Mouse (Mus musculus) CH12.LX (cell line): ENCODE results near the gene Wfdc21. TPM values are rescaled to one million over a fixed set of nuclear protein-coding genes. Genes with fewer than 3 reads are reported as not detected.

Source experiments
- DNase-seq: peaks from one replicate; pipeline ENCODE4 v3.0.0-alpha.2; 2013; ENCODE audit errors: extremely low read depth
- H3K27ac ChIP-seq: 2 replicates; pipeline ENCODE4 v1.5.1; 2012; ENCODE audit warnings: low read depth, mild to moderate bottlenecking, control low read depth, moderate library complexity; ENCODE audit not compliant: insufficient read depth
- H3K27me3 ChIP-seq: replicated peaks from 2 replicates; pipeline ENCODE3; 2012; ENCODE audit warnings: inconsistent platforms
- H3K36me3 ChIP-seq, 2 experiments: replicated peaks in 1 of 2; 2 replicates each; pipeline versions ENCODE3 to v1.6.1; 2012; ENCODE audit warnings: inconsistent platforms in 1 of 2, low read length in 1 of 2, mild to moderate bottlenecking in 1 of 2, mixed read lengths in 1 of 2, moderate library complexity in 1 of 2; ENCODE audit not compliant: control insufficient read depth in 1 of 2, insufficient read depth in 1 of 2
- H3K4me1 ChIP-seq, 2 experiments: 2 replicates each; pipeline ENCODE4 v1.6.1; 2012; ENCODE audit warnings: inconsistent platforms in 1 of 2, moderate library complexity in 1 of 2; ENCODE audit not compliant: insufficient read depth in 2 of 2, control insufficient read depth in 1 of 2
- H3K4me2 ChIP-seq: 2 replicates; pipeline ENCODE4 v1.6.1; 2012; ENCODE audit warnings: low read depth, mild to moderate bottlenecking, control low read depth; ENCODE audit not compliant: poor library complexity, insufficient read depth, severe bottlenecking
- H3K4me3 ChIP-seq, 3 experiments: fragments of 150-350 bp in 1 of 3; sonication (generic) in 1 of 3; replicated peaks in 1 of 3; 2 replicates each; pipeline versions ENCODE3 to v1.5.1; 2011 to 2012; ENCODE audit warnings: low read depth in 2 of 3, low read length in 2 of 3, mild to moderate bottlenecking in 2 of 3, moderate library complexity in 2 of 3, control low read depth in 1 of 3, improper control_type of control experiment in 1 of 3, inconsistent platforms in 1 of 3, mixed read lengths in 1 of 3; ENCODE audit not compliant: poor library complexity in 1 of 3
- H3K79me2 ChIP-seq: replicated peaks from 2 replicates; pipeline ENCODE4 v1.6.1; 2012; ENCODE audit warnings: mild to moderate bottlenecking, moderate library complexity; ENCODE audit not compliant: control insufficient read depth, poor library complexity, insufficient read depth, severe bottlenecking; ENCODE audit errors: extremely low read depth
- H3K9ac ChIP-seq: 2 replicates; pipeline ENCODE4 v1.6.1; 2012; ENCODE audit warnings: low read depth, mild to moderate bottlenecking, control low read depth, moderate library complexity; ENCODE audit not compliant: insufficient read depth
- H3K9me3 ChIP-seq: replicated peaks from 2 replicates; pipeline ENCODE3; 2012; ENCODE audit warnings: low read length, inconsistent platforms, mixed read lengths
- BHLHE40 ChIP-seq: IDR thresholded peaks from 2 replicates; pipeline ENCODE4 v1.6.1; 2011; ENCODE audit warnings: mild to moderate bottlenecking, low read depth, low read length, improper control_type of control experiment
- CHD1 ChIP-seq: IDR thresholded peaks from 2 replicates; pipeline ENCODE4 v1.6.1; 2012; ENCODE audit warnings: low read depth, low read length, improper control_type of control experiment, inconsistent platforms
- CHD2 ChIP-seq: IDR thresholded peaks from 2 replicates; pipeline ENCODE4 v1.6.1; 2011; ENCODE audit warnings: low read length, improper control_type of control experiment
- E2F4 ChIP-seq: IDR thresholded peaks from 2 replicates; pipeline ENCODE4 v1.6.1; 2011; ENCODE audit warnings: low read depth, low read length, improper control_type of control experiment; ENCODE audit not compliant: insufficient replicate concordance
- EP300 ChIP-seq: IDR thresholded peaks from 2 replicates; pipeline ENCODE4 v1.6.1; 2011; ENCODE audit warnings: low read length, improper control_type of control experiment
- ETS1 ChIP-seq: conservative IDR thresholded peaks from 2 replicates; pipeline ENCODE4 v1.6.1; 2012; ENCODE audit warnings: low read depth, mild to moderate bottlenecking, inconsistent platforms, low read length, improper control_type of control experiment, moderate library complexity
- GABPA ChIP-seq: IDR thresholded peaks from 2 replicates; pipeline ENCODE4 v1.6.1; 2012; ENCODE audit warnings: low read depth, low read length, improper control_type of control experiment, inconsistent platforms; ENCODE audit not compliant: insufficient replicate concordance
- HCFC1 ChIP-seq: IDR thresholded peaks from 2 replicates; pipeline ENCODE4 v1.6.1; 2012; ENCODE audit warnings: low read depth, mild to moderate bottlenecking, inconsistent platforms, low read length, improper control_type of control experiment
- JUN ChIP-seq: IDR thresholded peaks from 2 replicates; pipeline ENCODE4 v1.6.1; 2011; ENCODE audit warnings: low read depth, mild to moderate bottlenecking, low read length, improper control_type of control experiment, moderate library complexity; ENCODE audit not compliant: insufficient read depth
- KAT2A ChIP-seq: IDR thresholded peaks from 2 replicates; pipeline ENCODE4 v1.6.1; 2012; ENCODE audit warnings: low read length, improper control_type of control experiment, inconsistent platforms; ENCODE audit not compliant: insufficient replicate concordance
- MAFK ChIP-seq: IDR thresholded peaks from 2 replicates; pipeline ENCODE4 v1.6.1; 2011; ENCODE audit warnings: low read length, improper control_type of control experiment; ENCODE audit not compliant: insufficient replicate concordance
- MAZ ChIP-seq: IDR thresholded peaks from 2 replicates; pipeline ENCODE4 v1.6.1; 2012; ENCODE audit warnings: low read depth, mild to moderate bottlenecking, inconsistent platforms, low read length, improper control_type of control experiment, moderate library complexity
- NRF1 ChIP-seq: IDR thresholded peaks from 2 replicates; pipeline ENCODE4 v1.6.1; 2014; ENCODE audit warnings: low read depth, mild to moderate bottlenecking, inconsistent platforms, low read length, improper control_type of control experiment, moderate library complexity
- PAX5 ChIP-seq: IDR thresholded peaks from 2 replicates; pipeline ENCODE4 v1.6.1; 2012; ENCODE audit warnings: low read length, inconsistent platforms, mixed read lengths
- POLR2AphosphoS2 ChIP-seq: IDR thresholded peaks from 2 replicates; pipeline ENCODE4 v1.6.1; 2011; ENCODE audit warnings: low read depth, low read length, improper control_type of control experiment
- RAD21 ChIP-seq: IDR thresholded peaks from 2 replicates; pipeline ENCODE4 v1.6.1; 2011; ENCODE audit warnings: low read depth, mild to moderate bottlenecking, low read length, improper control_type of control experiment, moderate library complexity
- RCOR1 ChIP-seq: conservative IDR thresholded peaks from 2 replicates; pipeline ENCODE4 v1.6.1; 2012; ENCODE audit warnings: low read depth, mild to moderate bottlenecking, inconsistent platforms, low read length, improper control_type of control experiment
- UBTF ChIP-seq: IDR thresholded peaks from 2 replicates; pipeline ENCODE4 v1.6.1; 2012; ENCODE audit warnings: low read depth, mild to moderate bottlenecking, inconsistent platforms, low read length, improper control_type of control experiment, moderate library complexity
- USF2 ChIP-seq: conservative IDR thresholded peaks from 2 replicates; pipeline ENCODE4 v1.6.1; 2011; ENCODE audit warnings: low read depth, low read length, improper control_type of control experiment
- ZC3H11A ChIP-seq: IDR thresholded peaks from 2 replicates; pipeline ENCODE4 v1.6.1; 2012; ENCODE audit warnings: low read depth, mild to moderate bottlenecking, inconsistent platforms, low read length, improper control_type of control experiment
- ZMIZ1 ChIP-seq: IDR thresholded peaks from 2 replicates; pipeline ENCODE4 v1.6.1; 2012; ENCODE audit warnings: low read depth, mild to moderate bottlenecking, inconsistent platforms, low read length, improper control_type of control experiment
- dilution Hi-C: fragments of 300-500 bp; cut with MboI; formaldehyde crosslinking; loops from 2 replicates; pipeline ENCODE4 v1.14.3; 2020; ENCODE audit warnings: low sequenced_read_pairs; ENCODE audit not compliant: extremely low pct_unique_long_range_greater_than_20kb, extremely low pct_ligation_motif_present
- in situ Hi-C: fragments of 300-500 bp; cut with MboI; formaldehyde crosslinking; loops from 3 replicates; pipeline ENCODE4 v1.14.3; 2019; ENCODE audit warnings: low sequenced_read_pairs, low pct_ligation_motif_present, low pct_unique_long_range_greater_than_20kb, mixed read lengths
- polyA plus RNA-seq: library from polyadenylated mRNA; unstranded; fragments of >175 nt; gene quantifications from 2 replicates; pipeline ENCODE4 v1.2.1, GENCODE M21; 2012; ENCODE audit warnings: low read depth; ENCODE audit not compliant: insufficient read length
- total RNA-seq, 2 experiments: library from RNA; depleted of rRNA; stranded (reverse); fragments of 300-350 nt in 1 of 2; fragments of >200 nt in 1 of 2; gene quantifications; 2 replicates each; pipeline ENCODE4 v1.2.3; 2012 to 2014

Wfdc21 gene
- total and polyA plus RNA-seq, 3 experiments = 1.6 to 14.7 (median 2.6) TPM

DNA sequence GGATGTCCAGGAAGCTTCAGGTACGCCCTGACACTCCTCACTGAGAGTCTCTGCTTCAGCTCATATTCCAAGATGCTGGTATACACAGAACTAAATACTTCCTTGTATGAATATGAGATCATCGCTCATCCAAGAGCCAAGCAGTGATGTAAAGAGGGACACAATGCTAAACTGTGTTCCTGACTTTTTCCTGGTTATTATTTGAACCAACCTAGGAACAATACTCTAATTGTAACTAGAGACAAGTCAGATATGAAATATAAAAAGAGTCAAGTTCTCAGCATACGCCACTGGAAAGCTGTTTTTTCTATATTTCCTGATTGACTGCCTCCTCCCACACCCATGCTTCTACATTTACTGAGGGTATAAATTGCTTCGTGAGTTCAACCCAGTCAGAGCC is 38.0 kb upstream of the Wfdc21 start, which contains the start of gene Wfdc18:
TSS of gene Wfdc18 (plus strand) at position 301 of the 400 bp plus-strand sequence.
- in situ Hi-C loops = no loop called here

DNA sequence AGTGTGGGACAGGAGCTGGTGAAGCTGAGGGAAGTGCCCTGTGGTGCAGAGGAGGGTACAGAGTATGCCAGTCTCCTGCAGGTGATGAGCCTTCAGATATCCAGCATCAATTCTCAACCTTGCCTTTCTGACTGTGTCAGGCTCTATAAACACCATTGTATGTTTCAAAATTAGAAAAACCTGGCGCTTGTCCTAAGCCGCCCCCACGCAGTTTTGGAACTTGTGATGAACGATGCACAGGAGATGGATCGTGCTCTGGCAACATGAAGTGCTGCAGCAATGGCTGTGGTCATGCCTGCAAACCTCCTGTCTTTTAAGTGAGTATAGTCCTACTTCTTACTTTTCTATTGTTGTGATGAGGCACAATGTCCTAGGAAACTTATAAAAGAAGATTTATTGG is 37.1 kb upstream of the Wfdc21 start:
- Histone ChIP-seq H3K36me3 (no peaks in the 10 kb centered on the region), H3K27me3 (no peaks in the 10 kb centered on the region), H3K4me3 (no peak overlapping the region), H3K4me2 (no peak overlapping the region), H3K79me2 (no peaks in the 10 kb centered on the region), H3K4me1 (peaks cover 6 to 16% of the 10 kb centered on the region in 2 experiments), H3K9ac (no peak overlapping the region), H3K9me3 (no peaks in the 10 kb centered on the region), H3K27ac (no peak overlapping the region)
- DNase-seq = no peak
- TF ChIP-seq CHD1 = no peak
- TF ChIP-seq NRF1 = no peak
- no peak for TF ChIP-seq POLR2AphosphoS2
- no peak for TF ChIP-seq HCFC1
- in situ Hi-C loops = no loop called here
- dilution Hi-C loops = no loop called here

More for the DNA sequence above, 38.0 kb upstream of the Wfdc21 start, which contains the start of gene Wfdc18:
- Histone ChIP-seq H3K4me2 (no peak within 1 kb of the TSS), H3K79me2 (no peaks in the 10 kb centered on the region), H3K4me3 (no peak within 1 kb of the TSS), H3K4me1 (peaks cover 0 to 12% of the 10 kb centered on the region in 2 experiments; a peak in 2 of 4 replicates), H3K27ac (no peak within 1 kb of the TSS), H3K9me3 (no peaks in the 10 kb centered on the region), H3K9ac (no peak within 1 kb of the TSS), H3K36me3 (no peaks in the 10 kb centered on the region), H3K27me3 (no peaks in the 10 kb centered on the region)
- DNase-seq = no peak
- TF ChIP-seq KAT2A (no peak), ZC3H11A (no peak), POLR2AphosphoS2 (no peak), UBTF (no peak), ETS1 (no peak), MAZ (no peak), EP300 (no peak), BHLHE40 (no peak), PAX5 (no peak)
- dilution Hi-C loops = no loop called here

DNA sequence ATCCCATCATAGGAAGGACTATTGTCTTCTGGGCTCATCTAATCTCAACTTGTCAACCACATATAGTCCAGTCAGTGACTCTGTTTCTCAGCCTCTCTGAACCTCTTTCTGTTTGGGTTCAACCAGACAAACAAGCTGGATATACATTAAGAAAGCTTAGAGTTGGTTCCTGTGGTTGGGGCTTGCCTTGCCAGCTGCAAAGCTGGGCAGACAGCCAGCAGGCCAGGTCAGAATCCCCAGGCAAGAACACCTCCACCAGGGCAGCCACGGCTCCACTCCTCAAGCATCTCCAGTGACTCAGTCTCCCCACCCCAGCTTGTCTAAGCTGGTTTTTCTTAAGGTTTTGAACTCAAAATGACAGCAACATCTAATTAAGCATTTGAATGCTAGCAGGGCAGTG is 34.1 kb upstream of the Wfdc21 start:
- Histone ChIP-seq H3K4me1 (peaks cover 12 to 27% of the 10 kb centered on the region in 2 experiments), H3K4me3 (no peak overlapping the region), H3K79me2 (no peaks in the 10 kb centered on the region), H3K36me3 (no peaks in the 10 kb centered on the region), H3K9ac (no peak overlapping the region), H3K9me3 (no peaks in the 10 kb centered on the region), H3K27ac (no peak overlapping the region), H3K4me2 (no peak overlapping the region), H3K27me3 (no peaks in the 10 kb centered on the region)
- no peak for DNase-seq
- dilution Hi-C loops = no loop called here
- in situ Hi-C loops = no loop called here
- TF ChIP-seq CHD2 = no peak
- TF ChIP-seq PAX5 = no peak
- TF ChIP-seq ZMIZ1 = no peak
- no peak for TF ChIP-seq RAD21
- no peak for TF ChIP-seq POLR2AphosphoS2
- no peak for TF ChIP-seq ZC3H11A
- no peak for TF ChIP-seq RCOR1
- TF ChIP-seq MAFK = no peak
- no peak for TF ChIP-seq ETS1
- TF ChIP-seq JUN = no peak
- TF ChIP-seq E2F4 = no peak
- TF ChIP-seq BHLHE40 = no peak
- no peak for TF ChIP-seq USF2
- no peak for TF ChIP-seq GABPA
- TF ChIP-seq, all 38 proteins: peak for 0
